Mouse (Mus musculus): ENCODE results near the gene Stkld1.

Stkld1 gene

DNA sequence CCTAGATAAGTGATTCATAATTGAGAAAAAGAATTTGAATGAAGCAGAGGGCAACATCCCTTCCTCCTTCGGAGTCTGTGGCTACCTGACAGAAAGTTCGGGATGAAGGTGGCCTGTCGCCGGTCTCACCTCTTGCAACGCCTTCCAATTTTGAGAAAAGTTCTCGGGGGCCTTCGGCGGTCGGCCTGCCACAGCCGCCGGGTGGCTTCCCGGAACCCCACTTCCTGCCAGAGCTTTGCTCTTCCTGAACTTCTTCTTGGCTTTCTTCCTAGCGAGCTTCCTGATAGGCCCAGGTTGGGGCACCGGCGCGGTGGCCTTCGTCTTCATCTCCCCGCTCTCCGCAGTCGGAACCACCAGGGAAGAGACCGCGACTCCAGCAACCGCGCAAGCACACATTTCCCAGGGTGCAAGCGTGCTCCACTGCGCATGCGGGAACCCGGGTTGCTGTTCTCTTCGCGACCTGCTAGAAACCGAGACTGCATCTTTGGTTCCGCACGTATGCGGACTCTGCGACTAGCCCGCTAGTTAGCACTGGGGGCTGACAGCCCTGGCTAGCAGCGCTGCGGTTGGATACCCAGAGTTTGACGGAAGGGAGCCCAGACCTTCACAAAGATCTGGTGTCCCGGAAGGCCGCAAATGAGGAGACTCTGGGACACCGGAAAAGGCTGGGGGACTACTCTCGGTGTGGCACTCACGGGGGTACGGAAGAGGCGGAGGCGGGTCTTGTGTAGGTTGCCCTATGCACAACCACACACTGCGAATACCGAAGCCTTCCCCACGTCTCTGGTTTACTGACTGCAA, 30.3 kb downstream of the Stkld1 start, which contains the start of gene Rexo4:
TSS of gene Rexo4 (minus strand) at position 464 of the 801 bp plus-strand sequence.
- DNase-seq = peak; percentile 97

DNA sequence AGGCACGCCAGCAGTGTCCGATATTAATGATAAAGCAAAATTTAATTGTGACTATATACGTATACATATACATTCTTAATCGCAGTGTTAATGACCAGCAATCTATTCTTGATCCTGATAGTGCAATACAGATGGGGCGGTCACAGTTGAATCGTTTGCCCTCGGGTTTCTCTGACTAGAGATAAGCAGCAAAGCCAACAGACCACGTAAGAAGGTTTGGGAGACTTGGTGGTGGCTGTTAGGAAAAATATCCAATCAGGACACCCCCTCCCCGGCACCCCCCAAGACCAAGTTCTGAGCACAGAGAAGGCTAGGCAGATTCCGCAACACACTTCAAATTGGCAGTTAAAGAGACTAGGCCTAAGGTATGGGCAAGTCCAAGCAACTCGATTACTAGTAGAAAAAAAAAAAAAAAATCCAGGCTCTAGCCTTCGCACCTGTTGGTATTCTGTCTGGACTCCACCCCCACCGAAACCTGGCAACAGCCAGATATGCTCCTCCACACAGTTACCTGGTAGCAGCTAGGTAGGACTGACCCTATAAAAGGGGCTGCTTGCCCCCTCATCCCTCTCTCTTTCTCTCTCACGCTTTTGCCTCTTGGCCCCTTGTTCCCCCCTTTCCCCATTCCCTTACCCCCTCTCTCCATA, 31.0 kb downstream of the Stkld1 start:
- peak; percentile 12 for DNase-seq

DNA sequence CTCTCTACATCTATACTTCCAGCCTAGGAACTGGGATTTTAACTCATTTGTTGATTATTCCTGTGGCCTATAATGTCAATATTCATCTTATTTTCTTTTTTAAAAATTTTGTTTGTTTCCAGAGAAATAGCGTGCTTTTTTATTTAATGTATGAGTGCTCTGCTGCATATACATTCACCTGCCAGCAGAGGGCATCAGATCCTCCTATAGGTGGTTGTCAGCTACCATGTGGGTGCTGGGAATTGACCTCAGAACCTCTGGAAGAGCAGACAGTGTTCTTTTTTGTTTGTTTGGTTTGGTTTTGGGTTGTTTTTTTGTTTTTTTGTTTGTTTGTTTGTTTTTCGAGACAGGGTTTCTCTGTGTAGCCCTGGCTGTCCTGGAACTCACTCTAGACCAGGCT, 33.4 kb downstream of the Stkld1 start:
- DNase-seq = no peak

DNA sequence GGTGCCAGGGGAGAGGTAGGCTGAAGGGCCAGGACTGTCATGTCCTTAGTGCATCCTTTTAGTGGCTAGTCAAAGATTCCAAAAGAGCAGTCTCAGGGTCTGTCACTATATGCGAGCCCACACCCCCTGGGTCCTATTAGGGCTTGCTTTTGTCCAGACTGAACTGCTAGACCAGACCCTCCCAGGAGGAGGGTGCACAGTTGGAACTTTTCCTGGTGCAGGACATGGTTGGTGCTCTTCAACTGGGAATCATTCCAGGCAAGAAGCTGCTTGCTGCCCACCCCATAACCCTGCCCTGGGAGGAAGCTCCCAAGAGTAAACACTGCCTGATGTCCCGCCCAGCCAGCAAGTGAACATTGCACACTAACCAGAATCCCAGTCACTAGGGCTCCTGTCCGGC, 39.3 kb downstream of the Stkld1 start, which contains the start of gene Adamts13:
TSS of gene Adamts13 (plus strand) at position 301 of the 400 bp plus-strand sequence.
- no peak for DNase-seq

DNA sequence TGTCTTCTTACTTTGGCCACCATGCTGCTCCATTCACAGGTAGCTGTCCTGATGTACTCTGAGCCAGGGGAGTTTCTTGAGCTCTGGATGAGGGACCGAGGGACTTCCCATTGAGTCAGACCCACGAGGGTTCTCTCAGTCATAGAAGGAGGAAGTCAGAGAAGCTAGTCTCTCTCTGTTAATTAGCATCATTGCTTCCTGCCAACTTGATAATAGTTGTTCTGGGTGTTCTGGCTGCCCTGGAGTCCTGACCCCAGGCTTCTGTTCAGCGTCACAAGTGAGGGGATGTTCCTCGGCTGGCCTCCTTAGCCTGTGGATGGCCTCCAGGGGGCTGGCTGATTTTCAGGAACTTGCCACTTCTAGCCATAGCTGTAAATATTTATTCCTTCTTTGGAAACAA, 40.1 kb downstream of the Stkld1 start:
- no peak for DNase-seq

DNA sequence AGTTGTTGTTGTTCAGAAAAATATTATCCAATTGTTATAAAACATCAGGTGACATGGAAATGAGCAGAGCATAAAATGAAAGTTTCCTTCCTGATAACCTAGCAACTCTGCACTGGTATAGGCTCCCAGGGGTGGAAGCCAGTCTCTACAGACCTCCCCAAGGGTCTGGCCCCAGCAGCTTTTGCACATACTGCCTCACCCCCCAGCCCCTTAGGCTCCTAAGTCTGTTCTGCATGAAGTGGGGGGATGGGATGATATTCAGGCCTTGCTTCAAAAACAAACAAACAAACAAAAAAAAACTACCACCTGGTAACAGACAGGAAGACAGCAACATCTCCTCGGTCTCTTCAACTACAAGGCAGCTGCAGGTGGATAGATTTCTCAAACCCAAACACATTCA, 46.5 kb downstream of the Stkld1 start:
- no peak for DNase-seq

DNA sequence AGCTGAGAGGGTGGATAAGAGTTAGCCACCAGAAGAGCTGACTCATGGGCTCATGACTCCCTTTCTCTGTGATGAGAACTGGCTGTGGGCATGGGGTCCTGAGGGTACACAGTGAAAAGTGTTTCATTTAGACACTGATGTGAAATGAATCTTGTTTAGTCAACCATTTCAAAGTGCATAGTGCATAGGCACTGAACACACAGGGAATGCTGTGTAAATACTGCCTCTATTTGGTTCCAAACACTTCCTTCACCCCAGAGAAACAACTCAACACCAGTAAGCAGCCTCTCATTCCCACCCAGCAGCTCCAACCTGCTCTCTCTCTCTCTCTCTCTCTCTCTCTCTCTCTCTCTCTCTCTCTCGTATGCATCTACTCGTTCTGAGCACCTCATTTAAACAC, 50.3 kb downstream of the Stkld1 start:
- no peak for DNase-seq

DNA sequence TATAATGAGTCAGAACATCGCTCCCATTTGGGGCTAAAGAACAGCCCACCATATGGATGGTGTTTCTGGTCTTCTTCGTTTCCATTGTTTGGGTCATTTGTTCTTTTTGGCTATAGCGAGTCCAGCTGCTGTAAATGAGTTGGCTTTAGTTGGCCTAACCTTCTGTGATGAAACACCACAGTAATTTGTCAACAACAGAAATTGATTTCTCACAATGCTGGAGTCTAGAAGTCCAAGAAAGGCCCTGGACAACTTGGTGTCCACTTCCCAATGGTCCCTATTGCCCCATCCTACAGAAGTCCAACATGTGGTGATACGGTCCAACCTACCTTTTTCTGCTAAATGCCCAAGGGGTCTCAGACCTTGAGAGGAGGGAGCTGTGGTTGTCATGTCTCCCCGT, 50.8 kb downstream of the Stkld1 start:
- DNase-seq = no peak

DNA sequence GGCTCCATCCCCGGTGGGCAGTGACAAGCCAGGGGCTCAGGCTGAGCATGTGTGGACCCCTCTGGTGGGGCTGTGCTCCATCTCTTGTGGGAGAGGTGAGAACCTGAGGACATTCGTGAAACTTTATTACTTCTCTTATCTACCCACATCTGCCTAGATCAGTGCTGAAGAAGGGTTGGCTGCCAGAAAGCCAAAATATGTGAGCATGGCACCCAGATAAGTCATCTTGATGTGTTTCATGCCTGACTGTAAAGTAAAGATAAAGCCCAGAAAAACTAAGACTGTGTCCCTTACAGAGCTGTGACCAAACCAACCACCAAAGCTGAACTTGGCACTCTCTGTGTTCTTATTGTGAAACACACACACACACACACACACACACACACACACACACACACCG, 60.1 kb downstream of the Stkld1 start:
- no peak for DNase-seq

DNA sequence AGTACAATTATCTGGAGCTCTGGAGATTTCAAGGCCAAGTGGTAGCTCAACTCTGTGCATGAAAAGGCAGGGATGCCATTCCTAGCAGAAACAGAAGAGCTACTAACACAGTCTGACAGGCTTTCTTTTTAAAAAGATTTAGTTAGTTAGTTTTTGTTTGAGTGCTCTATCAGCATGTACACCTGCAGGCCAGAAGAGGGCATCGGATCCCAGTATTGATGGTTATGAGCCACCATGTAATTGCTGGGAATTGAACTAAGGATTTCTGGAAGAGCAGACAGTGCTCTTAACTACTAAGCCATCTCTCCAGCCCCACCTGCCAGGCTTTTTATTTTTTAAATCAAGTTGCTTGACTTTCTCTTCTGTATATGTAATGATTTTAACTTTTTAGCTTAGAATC, 63.7 kb downstream of the Stkld1 start:
- DNase-seq = no peak

DNA sequence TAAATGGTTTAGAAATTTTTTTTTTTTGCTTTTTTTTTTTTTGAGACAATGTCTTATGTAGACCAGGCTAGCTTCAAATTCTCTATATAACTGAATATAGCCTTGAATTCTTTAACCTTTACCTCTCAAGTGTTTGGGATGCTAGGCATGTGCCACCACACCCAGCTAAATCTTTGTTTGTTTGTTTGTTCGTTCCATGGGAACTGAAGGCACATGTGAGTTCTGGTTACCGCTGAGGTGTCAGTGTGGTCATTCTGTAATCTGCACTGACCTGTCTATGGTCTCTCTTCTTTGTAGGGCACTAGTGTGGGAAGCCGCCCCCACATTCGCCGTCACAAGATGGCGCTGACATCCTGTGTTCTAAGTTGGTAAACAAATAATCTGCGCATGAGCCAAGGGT, 64.1 kb downstream of the Stkld1 start:
- no peak for DNase-seq

Data from right cerebral cortex, postnatal 4 days (tissue).